Mouse (Mus musculus) C2C12 (cell line): ENCODE measurements around the gene Nicn1. TPM values are rescaled to one million over a fixed set of nuclear protein-coding genes. Genes with fewer than 3 reads are reported as not detected.
A peak's percentile ranks its signal among the peaks of the same experiment; 100 is the strongest.

Experiments used
- H3K27me3 ChIP-seq: one replicate; pipeline ENCODE4 v1.6.1; 2011; ENCODE audit not compliant: control insufficient read depth, insufficient read depth, insufficient read length
- H3K36me3 ChIP-seq: one replicate; pipeline ENCODE4 v1.6.1; 2011; ENCODE audit not compliant: control insufficient read depth, insufficient read depth
- H3K4me3 ChIP-seq: one replicate; pipeline ENCODE4 v1.5.1; 2011; ENCODE audit warnings: mild to moderate bottlenecking, control low read depth; ENCODE audit not compliant: poor library complexity, insufficient read depth, severe bottlenecking
- H3K79me2 ChIP-seq: one replicate; pipeline ENCODE4 v1.6.1; 2011; ENCODE audit not compliant: control insufficient read depth, insufficient read depth
- H3K79me3 ChIP-seq: one replicate; pipeline ENCODE4 v1.6.1; 2011; ENCODE audit warnings: low read depth, control low read depth
- H3ac ChIP-seq: one replicate; pipeline ENCODE3; 2011; ENCODE audit warnings: low read depth; ENCODE audit not compliant: control insufficient read depth, insufficient read length
- CEBPB ChIP-seq: IDR thresholded peaks from one replicate; pipeline ENCODE4 v1.6.1; 2011; ENCODE audit warnings: low read depth, mild to moderate bottlenecking, control low read depth, moderate library complexity
- CTCF ChIP-seq: IDR thresholded peaks from one replicate; pipeline ENCODE4 v1.5.1; 2011; ENCODE audit not compliant: control insufficient read depth, insufficient read depth, insufficient read length
- FOSL1 ChIP-seq: IDR thresholded peaks from one replicate; pipeline ENCODE4 v1.8.0; 2011; ENCODE audit warnings: mild to moderate bottlenecking, low read length; ENCODE audit not compliant: poor library complexity, insufficient read depth, severe bottlenecking
- MAX ChIP-seq: IDR thresholded peaks from one replicate; pipeline ENCODE4 v1.6.1; 2011; ENCODE audit warnings: mild to moderate bottlenecking, control low read depth
- MYOD1 ChIP-seq: IDR thresholded peaks from one replicate; pipeline ENCODE4 v1.6.1; 2011; ENCODE audit warnings: low read depth; ENCODE audit not compliant: control insufficient read depth, insufficient read length
- MYOG ChIP-seq: IDR thresholded peaks from one replicate; pipeline ENCODE4 v1.6.1; 2011; ENCODE audit not compliant: control insufficient read depth, insufficient read length; ENCODE audit errors: extremely low read depth
- USF1 ChIP-seq: IDR thresholded peaks from one replicate; pipeline ENCODE4 v1.6.1; 2011; ENCODE audit warnings: low read depth, mild to moderate bottlenecking, control low read depth, moderate library complexity
- polyA plus RNA-seq: library from polyadenylated mRNA; unstranded; fragments of >200 nt; fragmentation: generic; extraction: Trizol; gene quantifications from one replicate; pipeline ENCODE4 v1.2.1, GENCODE M21; 2012; ENCODE audit warnings: missing spikeins

The Nicn1 gene
- polyA plus RNA-seq, 1 experiment, result 24.6 TPM

GRCm38 (mm10) chr9:108338886-108339781, 48.9 kb downstream of the Nicn1 start, which contains the start of gene Gpx1:
Gpx1 (plus strand) TSS chr9:108338903.
- Histone ChIP-seq H3K79me2 (peaks cover 17% of the 10 kb centered on the region), H3K36me3 (peaks cover 49% of the 10 kb centered on the region), H3K4me3 (peak within 1 kb of the TSS; percentile 70), H3ac (peak within 1 kb of the TSS; percentile 81), H3K27me3 (no peaks in the 10 kb centered on the region), H3K79me3 (peaks cover 12% of the 10 kb centered on the region)
- TF ChIP-seq CEBPB (no peak), MYOD1 (no peak), FOSL1 (no peak), MYOG (no peak), MAX (peak; percentile 22), USF1 (peak; percentile 96), CTCF (no peak)

- peak overlapping the region; percentile 43 for H3ac ChIP-seq
- H3K36me3 ChIP-seq, result peaks cover 42% of the 10 kb centered on the region
Observed at GRCm38 (mm10) chr9:108339886-108340257, 49.6 kb downstream of the Nicn1 start.

GRCm38 (mm10) chr9:108340258-108341138, 50.3 kb downstream of the Nicn1 start:
- Histone ChIP-seq H3K36me3 (peaks cover 36% of the 10 kb centered on the region), H3K4me3 (peak overlapping the region; percentile 70), H3K27me3 (no peaks in the 10 kb centered on the region), H3K79me2 (peaks cover 17% of the 10 kb centered on the region), H3ac (peak overlapping the region; percentile 40), H3K79me3 (peaks cover 12% of the 10 kb centered on the region)
- TF ChIP-seq MYOD1 (no peak), MYOG (no peak), FOSL1 (no peak), MAX (no peak), CTCF (no peak), CEBPB (no peak), USF1 (no peak)

More at GRCm38 (mm10) chr9:108339886-108340257, 49.6 kb downstream of the Nicn1 start:
- TF ChIP-seq MYOD1 (no peak), MYOG (no peak), FOSL1 (no peak), MAX (no peak), CEBPB (no peak), USF1 (no peak), CTCF (no peak)
- Histone ChIP-seq H3K79me3 (peaks cover 12% of the 10 kb centered on the region), H3K79me2 (peaks cover 17% of the 10 kb centered on the region), H3K4me3 (peak overlapping the region; percentile 70), H3K27me3 (no peaks in the 10 kb centered on the region)

- H3K79me2 ChIP-seq, result peaks cover 17% of the 10 kb centered on the region
Observed at GRCm38 (mm10) chr9:108341139-108341475, 50.9 kb downstream of the Nicn1 start.

GRCm38 (mm10) chr9:108341801-108342200, 51.6 kb downstream of the Nicn1 start:
- H3K4me3 ChIP-seq, result no peak overlapping the region
- no peak overlapping the region for H3ac ChIP-seq
- H3K36me3 ChIP-seq, result peaks cover 26% of the 10 kb centered on the region
- H3K79me2 ChIP-seq, result peaks cover 17% of the 10 kb centered on the region
- no peak for TF ChIP-seq USF1
- no peak for TF ChIP-seq CEBPB
- TF ChIP-seq MAX, result no peak
- TF ChIP-seq MYOG, result no peak
- no peak for TF ChIP-seq FOSL1
- no peak for TF ChIP-seq MYOD1
- TF ChIP-seq CTCF, result no peak
- H3K27me3 ChIP-seq, result no peaks in the 10 kb centered on the region
- peaks cover 15% of the 10 kb centered on the region for H3K79me3 ChIP-seq

More at GRCm38 (mm10) chr9:108341139-108341475, 50.9 kb downstream of the Nicn1 start:
- Histone ChIP-seq H3K27me3 (no peaks in the 10 kb centered on the region), H3K79me3 (peaks cover 14% of the 10 kb centered on the region), H3K4me3 (no peak overlapping the region), H3ac (no peak overlapping the region), H3K36me3 (peaks cover 30% of the 10 kb centered on the region)
- TF ChIP-seq USF1, result no peak
- TF ChIP-seq CEBPB, result no peak
- TF ChIP-seq FOSL1, result no peak
- TF ChIP-seq MYOG, result no peak
- no peak for TF ChIP-seq CTCF
- no peak for TF ChIP-seq MYOD1
- TF ChIP-seq MAX, result no peak
